Mouse (Mus musculus) kidney, embryonic 15.5 days (tissue): ENCODE data around the gene Wbp2. TPM values are rescaled to one million over a fixed set of nuclear protein-coding genes. Genes with fewer than 3 reads are reported as not detected.
A peak's percentile ranks its signal among the peaks of the same experiment; 100 is the strongest.

Source experiments
- ATAC-seq: fragments of 200-750 bp; cut with Nextera tagmentation; replicated peaks from 2 replicates; pipeline ENCODE4 v1.8.0; 2017; ENCODE audit warnings: moderate TSS enrichment; ENCODE audit not compliant: low FRiP score
- H3K27ac ChIP-seq: fragments of 300-500 bp; sonication (generic); 2 replicates; pipeline ENCODE4 v1.5.1; 2015; ENCODE audit warnings: mild to moderate bottlenecking, inconsistent platforms
- H3K27me3 ChIP-seq: fragments of 300-500 bp; sonication (generic); 2 replicates; pipeline ENCODE4 v1.6.1; 2015; ENCODE audit warnings: inconsistent platforms
- H3K36me3 ChIP-seq: fragments of 300-500 bp; sonication (generic); 2 replicates; pipeline ENCODE4 v1.6.1; 2015; ENCODE audit warnings: inconsistent platforms
- H3K4me1 ChIP-seq: fragments of 300-500 bp; sonication (generic); 2 replicates; pipeline ENCODE4 v1.6.1; 2015; ENCODE audit warnings: inconsistent platforms
- H3K4me2 ChIP-seq: fragments of 300-500 bp; sonication (generic); 2 replicates; pipeline ENCODE4 v1.6.1; 2015; ENCODE audit warnings: moderate library complexity, mild to moderate bottlenecking, inconsistent platforms
- H3K4me3 ChIP-seq: fragments of 300-500 bp; sonication (generic); replicated peaks from 2 replicates; pipeline ENCODE4 v1.5.1; 2015; ENCODE audit warnings: mild to moderate bottlenecking, inconsistent platforms
- H3K9ac ChIP-seq: fragments of 300-500 bp; sonication (generic); 2 replicates; pipeline ENCODE4 v1.6.1; 2015; ENCODE audit warnings: mild to moderate bottlenecking, inconsistent platforms
- H3K9me3 ChIP-seq: fragments of 300-500 bp; sonication (generic); replicated peaks from 2 replicates; pipeline ENCODE4 v1.6.1; 2016; ENCODE audit warnings: inconsistent platforms
- whole genome bisulfite sequencing: fragments of 180-500 bp; shearing (Covaris S2); methylation state at CpG from one replicate; pipeline ENCODE4 v1.1.7; 2015; ENCODE audit warnings: mixed read lengths; 5-methylcytosine and 5-hydroxymethylcytosine counted together
- polyA plus RNA-seq: library from polyadenylated mRNA; unstranded; fragments of >200 nt; fragmentation: Nextera tagmentation; extraction: Ambion mirVana; gene quantifications from 2 replicates; pipeline ENCODE4 v1.2.1, GENCODE M21; 2015

Wbp2 gene
- polyA plus RNA-seq, 1 experiment from 2014 or later, result 101 TPM

- Histone ChIP-seq H3K4me2 (no peak overlapping the region), H3K4me1 (peaks cover 28% of the 10 kb centered on the region), H3K9me3 (no peaks in the 10 kb centered on the region), H3K27me3 (no peaks in the 10 kb centered on the region), H3K9ac (no peak overlapping the region), H3K36me3 (peaks cover 57% of the 10 kb centered on the region), H3K4me3 (no peak overlapping the region), H3K27ac (no peak overlapping the region)
- no peak for ATAC-seq
- 94% methylated on average over 6 of the region's 6 CpGs for WGBS
Observed at GRCm38 (mm10) chr11:116084166-116084565, 2.6 kb downstream of the Wbp2 start.

DNA sequence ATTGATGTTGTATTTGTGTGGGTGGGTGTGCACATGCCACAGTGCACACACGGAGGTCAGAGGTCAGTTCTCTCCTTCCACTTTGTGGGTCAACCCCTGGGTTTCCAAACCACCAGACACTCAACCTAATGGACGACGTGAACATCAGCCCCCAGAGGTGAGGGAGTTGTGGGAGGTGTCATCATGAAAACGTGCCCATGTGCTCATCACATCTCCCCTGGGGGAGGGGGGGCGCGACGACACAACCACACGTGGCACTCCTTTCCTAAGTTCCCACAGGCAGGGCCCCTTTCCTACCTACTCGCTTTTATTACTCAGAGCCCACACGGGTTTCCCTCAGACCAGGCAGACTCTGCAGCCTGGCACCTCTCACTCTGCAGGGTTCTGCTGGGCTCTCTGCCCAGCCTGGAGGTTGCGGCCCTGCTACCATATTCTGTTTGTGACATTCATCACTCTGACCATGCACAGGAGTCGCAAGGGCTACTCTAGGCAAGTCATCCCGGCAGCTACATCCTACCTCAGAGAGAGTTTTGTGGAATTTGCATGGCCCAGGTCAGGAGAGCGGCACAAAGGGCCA lies 3.6 kb downstream of the Wbp2 start:
- 91% methylated on average over 14 of the region's 14 CpGs for WGBS
- Histone ChIP-seq H3K9me3 (no peaks in the 10 kb centered on the region), H3K27ac (no peak overlapping the region), H3K4me3 (no peak overlapping the region), H3K4me1 (peaks cover 33% of the 10 kb centered on the region), H3K4me2 (no peak overlapping the region), H3K9ac (no peak overlapping the region), H3K27me3 (no peaks in the 10 kb centered on the region), H3K36me3 (peaks cover 63% of the 10 kb centered on the region)
- ATAC-seq, result no peak

- no peak for ATAC-seq
- no peak overlapping the region for H3K4me2 ChIP-seq
- no peaks in the 10 kb centered on the region for H3K27me3 ChIP-seq
- WGBS, result 66% methylated on average over 6 of the region's 6 CpGs
- no peak overlapping the region for H3K27ac ChIP-seq
- no peak overlapping the region for H3K9ac ChIP-seq
- H3K4me3 ChIP-seq, result no peak overlapping the region
- peaks cover 63% of the 10 kb centered on the region for H3K36me3 ChIP-seq
- peaks cover 35% of the 10 kb centered on the region for H3K4me1 ChIP-seq
- H3K9me3 ChIP-seq, result no peaks in the 10 kb centered on the region
Observed at GRCm38 (mm10) chr11:116081081-116081480, 5.7 kb downstream of the Wbp2 start.

DNA sequence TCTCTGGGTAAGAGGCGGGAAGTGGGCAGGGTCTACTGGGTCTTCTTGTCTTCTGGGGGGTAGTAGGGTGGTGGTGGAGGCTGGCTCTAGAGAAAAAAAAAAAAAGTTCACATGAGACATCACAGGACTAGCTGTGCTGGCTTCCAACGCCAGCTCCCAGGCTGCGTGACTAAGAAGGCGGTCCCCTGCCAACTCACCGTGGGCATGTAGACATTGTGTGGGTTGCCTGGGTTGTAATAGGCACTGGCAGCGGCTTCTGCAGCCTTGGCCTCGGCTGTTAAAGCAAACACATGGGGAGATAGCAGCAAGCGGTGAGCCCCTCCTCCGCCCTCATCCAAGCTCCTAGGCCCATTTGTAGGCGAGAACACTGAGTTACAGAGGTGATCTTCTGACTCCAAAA lies 7.3 kb downstream of the Wbp2 start:
- H3K4me3 ChIP-seq, result no peak overlapping the region
- 84% methylated on average over 10 of the region's 10 CpGs for WGBS
- H3K4me2 ChIP-seq, result no peak overlapping the region
- no peaks in the 10 kb centered on the region for H3K27me3 ChIP-seq
- H3K27ac ChIP-seq, result 0 out of 2 replicates have a peak overlapping the region, but pooled peaks have one; percentile 24
- H3K9ac ChIP-seq, result no peak overlapping the region
- H3K36me3 ChIP-seq, result peaks cover 58% of the 10 kb centered on the region
- no peaks in the 10 kb centered on the region for H3K9me3 ChIP-seq
- no peak for ATAC-seq
- H3K4me1 ChIP-seq, result peaks cover 29% of the 10 kb centered on the region

DNA sequence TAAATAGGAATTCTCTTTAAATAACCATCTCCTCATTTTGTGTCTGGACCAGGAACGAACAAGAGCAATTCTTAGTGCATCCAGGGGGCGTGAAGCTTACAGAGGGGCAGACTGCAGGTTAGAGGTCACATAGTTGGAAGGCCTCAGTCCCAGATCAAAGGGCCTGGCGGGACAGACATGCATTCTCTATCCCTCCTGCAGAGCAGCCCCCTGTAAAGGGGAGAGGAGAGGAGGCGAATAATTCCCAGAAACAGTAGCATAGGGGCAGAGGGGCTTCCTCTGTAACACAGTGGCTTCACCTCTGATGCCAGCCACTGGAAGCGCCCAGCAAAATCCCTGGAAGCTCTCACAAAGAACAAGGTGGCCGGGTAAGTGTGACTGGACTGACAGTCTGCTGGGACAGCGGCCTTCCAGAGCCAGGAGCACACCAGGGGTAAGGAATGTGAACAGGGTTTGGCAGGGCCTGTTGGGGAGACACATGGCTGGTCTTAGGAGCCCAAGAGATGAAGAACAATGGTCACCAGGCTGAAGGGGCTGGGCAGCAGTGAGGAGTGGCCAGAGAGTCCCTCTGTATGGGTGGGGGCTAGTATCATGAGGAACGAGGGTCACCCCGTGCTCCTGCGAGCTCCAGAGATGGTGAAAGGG lies 8.0 kb downstream of the Wbp2 start:
- H3K27ac ChIP-seq, result peak overlapping the region; percentile 68
- no peaks in the 10 kb centered on the region for H3K27me3 ChIP-seq
- ATAC-seq, result no peak
- H3K4me1 ChIP-seq, result peaks cover 34% of the 10 kb centered on the region
- no peaks in the 10 kb centered on the region for H3K9me3 ChIP-seq
- 43% methylated on average over 10 of the region's 10 CpGs for WGBS
- peaks cover 52% of the 10 kb centered on the region for H3K36me3 ChIP-seq
- no peak overlapping the region for H3K4me3 ChIP-seq
- H3K4me2 ChIP-seq, result peak overlapping the region; percentile 64; the same call in 1 of the 2 replicates
- no peak overlapping the region for H3K9ac ChIP-seq

DNA sequence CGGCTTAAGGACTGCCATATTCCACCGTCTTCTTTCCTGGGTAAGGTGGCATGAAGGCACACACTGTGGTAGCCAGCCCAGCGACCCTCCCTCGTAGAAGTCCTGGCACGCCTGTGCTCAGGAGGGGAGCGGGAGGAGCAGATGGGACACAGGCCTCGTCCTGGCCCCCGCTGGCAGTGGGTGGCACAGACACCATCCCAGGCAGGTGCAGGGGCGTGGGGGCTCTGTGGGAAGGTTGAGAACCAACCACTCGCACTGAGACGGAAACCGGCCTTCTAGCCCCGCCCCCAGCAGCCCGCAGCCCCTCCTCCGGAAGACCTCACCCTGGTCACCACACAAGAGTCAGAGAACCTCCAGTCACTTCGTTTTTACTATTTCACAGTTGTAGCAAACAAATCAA lies 8.6 kb downstream of the Wbp2 start:
- H3K4me1 ChIP-seq, result peaks cover 34% of the 10 kb centered on the region
- no peaks in the 10 kb centered on the region for H3K9me3 ChIP-seq
- no peaks in the 10 kb centered on the region for H3K27me3 ChIP-seq
- H3K4me3 ChIP-seq, result peak overlapping the region; percentile 35
- ATAC-seq, result peak; percentile 21; the same call in 1 of the 2 replicates
- H3K36me3 ChIP-seq, result peaks cover 47% of the 10 kb centered on the region
- H3K9ac ChIP-seq, result peak overlapping the region; percentile 35
- 6% methylated on average over 16 of the region's 16 CpGs for WGBS
- peak overlapping the region; percentile 64 for H3K4me2 ChIP-seq
- H3K27ac ChIP-seq, result peak overlapping the region; percentile 71

DNA sequence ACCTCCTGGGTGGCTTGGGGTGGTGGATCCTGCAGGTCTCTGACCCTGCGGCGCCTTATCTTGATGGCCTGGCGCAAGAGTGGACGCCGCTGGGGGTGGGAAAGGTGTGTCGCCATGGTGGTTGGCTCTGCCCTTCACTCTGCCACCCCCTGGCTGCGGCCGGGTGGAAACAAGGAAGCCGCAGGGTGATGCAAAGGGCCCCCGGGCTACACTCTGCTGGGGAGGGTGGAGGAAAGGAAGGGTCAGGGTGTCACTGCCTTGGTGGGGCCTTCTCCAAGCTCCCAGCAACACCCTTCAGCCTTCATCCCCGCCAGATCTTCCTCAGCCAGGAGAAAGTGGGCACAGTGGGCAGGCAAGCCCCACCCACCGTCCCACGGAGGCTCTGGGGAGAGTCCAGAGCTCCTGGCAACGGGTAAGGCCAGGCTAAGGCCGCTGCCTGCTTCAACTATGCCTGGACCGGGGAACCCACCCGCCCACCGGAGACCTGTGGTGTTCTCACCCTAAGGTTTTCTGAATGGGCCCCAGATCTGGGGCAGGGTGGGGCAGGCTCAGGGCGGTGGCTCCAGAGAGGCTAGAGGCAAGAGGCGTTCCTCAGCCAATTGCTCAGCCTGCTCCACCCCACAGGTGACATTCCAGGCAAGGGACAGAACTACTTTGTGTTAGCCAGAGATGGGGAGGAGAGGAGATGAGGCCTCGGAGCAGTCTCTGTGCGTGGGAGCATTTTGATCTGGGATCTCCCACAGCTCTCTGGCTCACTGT lies 9.2 kb downstream of the Wbp2 start, which contains the start of gene Unc13d:
Gene Unc13d, minus strand, starts transcription at position 516 of the 759 bp plus-strand sequence.
- peak within 1 kb of the TSS; percentile 35 for H3K4me3 ChIP-seq
- ATAC-seq, result peak; percentile 52
- peak within 1 kb of the TSS; percentile 35 for H3K9ac ChIP-seq
- peaks cover 41% of the 10 kb centered on the region for H3K36me3 ChIP-seq
- peak within 1 kb of the TSS; percentile 64 for H3K4me2 ChIP-seq
- no peaks in the 10 kb centered on the region for H3K9me3 ChIP-seq
- WGBS, result 50% methylated on average over 22 of the region's 22 CpGs
- no peaks in the 10 kb centered on the region for H3K27me3 ChIP-seq
- H3K27ac ChIP-seq, result peak within 1 kb of the TSS; percentile 71
- H3K4me1 ChIP-seq, result peaks cover 34% of the 10 kb centered on the region

DNA sequence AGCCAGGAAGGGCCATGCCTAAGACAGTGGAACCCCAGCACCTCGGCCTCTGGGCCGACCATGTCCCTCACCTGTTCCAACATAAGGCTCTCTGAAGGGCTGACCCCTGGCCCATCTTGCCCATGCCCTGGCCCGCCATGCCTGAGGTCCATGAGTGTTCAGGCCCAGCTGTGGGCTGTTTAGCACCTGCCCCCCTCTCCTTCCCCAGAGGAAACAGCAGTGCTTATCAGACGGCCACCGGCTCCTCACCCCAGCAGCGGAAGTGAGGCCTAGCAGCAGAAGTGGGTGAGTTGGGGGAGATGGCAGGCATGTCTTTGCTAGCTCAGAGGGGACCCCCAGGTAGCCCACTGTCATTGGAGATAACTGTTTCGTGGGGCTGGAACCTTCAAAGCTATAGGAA lies 10.0 kb downstream of the Wbp2 start:
- Histone ChIP-seq H3K4me3 (no peak overlapping the region; the same call in 1 of the 2 replicates), H3K9ac (no peak overlapping the region), H3K9me3 (no peaks in the 10 kb centered on the region), H3K4me1 (peaks cover 34% of the 10 kb centered on the region), H3K36me3 (peaks cover 33% of the 10 kb centered on the region), H3K4me2 (no peak overlapping the region), H3K27me3 (no peaks in the 10 kb centered on the region), H3K27ac (no peak overlapping the region)
- WGBS, result 87% methylated on average over 7 of the region's 7 CpGs
- 0 out of 2 replicates have a peak, but pooled peaks have one; percentile 12 for ATAC-seq

GRCm38 (mm10) chr11:116076266-116076540 lies 10.6 kb downstream of the Wbp2 start:
- peaks cover 34% of the 10 kb centered on the region for H3K4me1 ChIP-seq
- no peak for ATAC-seq
- peaks cover 26% of the 10 kb centered on the region for H3K36me3 ChIP-seq
- H3K4me2 ChIP-seq, result no peak overlapping the region
- no peak overlapping the region for H3K4me3 ChIP-seq
- no peak overlapping the region for H3K27ac ChIP-seq
- WGBS, result 70% methylated on average over 7 of the region's 7 CpGs
- H3K9me3 ChIP-seq, result no peaks in the 10 kb centered on the region
- no peaks in the 10 kb centered on the region for H3K27me3 ChIP-seq
- H3K9ac ChIP-seq, result no peak overlapping the region

GRCm38 (mm10) chr11:116075539-116076265 lies 11.1 kb downstream of the Wbp2 start:
- Histone ChIP-seq H3K4me1 (peaks cover 34% of the 10 kb centered on the region), H3K27me3 (no peaks in the 10 kb centered on the region), H3K9me3 (no peaks in the 10 kb centered on the region), H3K9ac (no peak overlapping the region), H3K4me3 (no peak overlapping the region), H3K36me3 (peaks cover 21% of the 10 kb centered on the region), H3K27ac (no peak overlapping the region), H3K4me2 (no peak overlapping the region)
- 60% methylated on average over 20 of the region's 20 CpGs for WGBS
- ATAC-seq, result no peak

GRCm38 (mm10) chr11:116074436-116074991 lies 12.3 kb downstream of the Wbp2 start:
- H3K4me2 ChIP-seq, result no peak overlapping the region
- no peak overlapping the region for H3K27ac ChIP-seq
- H3K4me3 ChIP-seq, result no peak overlapping the region
- H3K4me1 ChIP-seq, result peaks cover 32% of the 10 kb centered on the region
- H3K27me3 ChIP-seq, result no peaks in the 10 kb centered on the region
- no peak overlapping the region for H3K9ac ChIP-seq
- no peaks in the 10 kb centered on the region for H3K9me3 ChIP-seq
- peaks cover 9% of the 10 kb centered on the region for H3K36me3 ChIP-seq
- ATAC-seq, result no peak
- 47% methylated on average over 7 of the region's 7 CpGs for WGBS
